25 mouse cellular contexts compared by ENCODE assay signal in the genomic region with DNA sequence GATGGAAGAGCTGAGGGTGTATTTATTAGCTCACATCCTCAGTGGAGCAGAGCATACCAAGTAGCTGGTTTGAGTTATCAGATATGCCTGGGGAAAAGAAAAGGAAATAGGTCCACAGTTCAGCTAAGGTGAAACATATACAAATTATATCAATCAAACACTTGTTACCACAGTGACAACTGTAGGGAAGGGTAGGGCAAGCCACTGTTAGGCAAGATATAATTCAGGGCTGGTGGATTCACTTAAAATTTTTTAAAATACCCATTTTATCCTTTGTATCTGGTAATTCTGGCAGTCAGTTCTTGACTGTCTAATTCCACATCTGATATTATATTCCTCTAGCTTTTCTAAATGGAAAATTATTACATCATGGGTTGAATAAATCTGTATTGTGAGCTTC.
"Had no signal": no experiment of that assay in that cellular context is flagged by ENCODE, and none has a peak within 500 bp of the region (broad histone marks: within the 10 kb centered on the region; RNA-seq: fewer than 3 reads in every experiment).

No protein-coding gene starts in this region.

- H3K4me1 ChIP-seq: embryonic facial prominence, embryonic 10.5 days; embryonic facial prominence, embryonic 12.5 days; embryonic facial prominence, embryonic 13.5 days; embryonic facial prominence, embryonic 15.5 days; forebrain, embryonic 10.5 days; forebrain, embryonic 12.5 days; forebrain, embryonic 13.5 days; forebrain, embryonic 15.5 days; heart, embryonic 10.5 days had no signal

- H3K27ac ChIP-seq: embryonic facial prominence, embryonic 10.5 days; embryonic facial prominence, embryonic 12.5 days; embryonic facial prominence, embryonic 13.5 days; embryonic facial prominence, embryonic 15.5 days; forebrain, embryonic 10.5 days; forebrain, embryonic 12.5 days; forebrain, embryonic 13.5 days; forebrain, embryonic 15.5 days; gastrocnemius, adult 2 months; heart, adult 2 months; heart, embryonic 10.5 days had no signal

- H3K27me3 ChIP-seq: embryonic facial prominence, embryonic 12.5 days; embryonic facial prominence, embryonic 13.5 days; embryonic facial prominence, embryonic 15.5 days; forebrain, embryonic 12.5 days; forebrain, embryonic 13.5 days; forebrain, embryonic 15.5 days had no signal

- DNase-seq: cerebellum, adult 9-10 months; cerebellum, adult 9-11 months; cerebellum, postnatal 10 days; cerebellum, postnatal 14 days; cerebellum, postnatal 25 days; cerebellum, postnatal 36 days; forebrain, postnatal 0 days; gastrocnemius, adult 2 months; gastrocnemius, postnatal 10 days; gastrocnemius, postnatal 14 days; gastrocnemius, postnatal 25 days; gastrocnemius, postnatal 36 days; heart, adult 11 months; heart, adult 18-20 months; heart, adult 2 months had no signal

- H3K9ac ChIP-seq: embryonic facial prominence, embryonic 12.5 days; embryonic facial prominence, embryonic 13.5 days; embryonic facial prominence, embryonic 15.5 days; forebrain, embryonic 12.5 days; forebrain, embryonic 13.5 days; forebrain, embryonic 15.5 days; forebrain, postnatal 0 days had no signal

- H3K4me3 ChIP-seq: embryonic facial prominence, embryonic 10.5 days; embryonic facial prominence, embryonic 12.5 days; embryonic facial prominence, embryonic 13.5 days; embryonic facial prominence, embryonic 15.5 days; erythroblast, embryonic 14.5 days; forebrain, embryonic 10.5 days; forebrain, embryonic 12.5 days; forebrain, embryonic 13.5 days; forebrain, embryonic 15.5 days; gastrocnemius, adult 2 months; heart, adult 2 months; heart, embryonic 10.5 days had no signal

- H3K36me3 ChIP-seq: embryonic facial prominence, embryonic 10.5 days; embryonic facial prominence, embryonic 12.5 days; embryonic facial prominence, embryonic 13.5 days; embryonic facial prominence, embryonic 15.5 days; forebrain, embryonic 10.5 days; forebrain, embryonic 12.5 days; forebrain, embryonic 15.5 days; heart, embryonic 10.5 days had no signal

- H3K9me3 ChIP-seq: embryonic facial prominence, embryonic 10.5 days; embryonic facial prominence, embryonic 12.5 days; embryonic facial prominence, embryonic 13.5 days; embryonic facial prominence, embryonic 15.5 days; forebrain, embryonic 10.5 days; forebrain, embryonic 12.5 days; forebrain, embryonic 13.5 days; forebrain, embryonic 15.5 days; heart, embryonic 10.5 days had no signal
